Mouse (Mus musculus) thymus, postnatal 25 days (tissue): ENCODE measurements around the gene AA467197.

Source experiments
- DNase-seq: peaks from one replicate; pipeline ENCODE4 v3.0.0; 2022

Gene AA467197

GRCm38 (mm10) chr2:122636686-122637085 lies at the start of gene AA467197:
AA467197 (plus strand) TSS chr2:122636986.
- no peak for DNase-seq

- no peak for DNase-seq
Measured at GRCm38 (mm10) chr2:122587861-122588519, 48.8 kb upstream of the AA467197 start.

- no peak for DNase-seq
Measured at GRCm38 (mm10) chr2:122590351-122590750, 46.4 kb upstream of the AA467197 start.

GRCm38 (mm10) chr2:122591213-122591612 lies 45.6 kb upstream of the AA467197 start:
- no peak for DNase-seq

GRCm38 (mm10) chr2:122595461-122595860 lies 41.3 kb upstream of the AA467197 start:
- no peak for DNase-seq

- no peak for DNase-seq
Measured at GRCm38 (mm10) chr2:122599736-122600135, 37.0 kb upstream of the AA467197 start.

- DNase-seq = no peak
Measured at GRCm38 (mm10) chr2:122601354-122601753, 35.4 kb upstream of the AA467197 start.

GRCm38 (mm10) chr2:122605829-122606228 lies 31.0 kb upstream of the AA467197 start:
- DNase-seq = no peak

- DNase-seq = no peak
Measured at GRCm38 (mm10) chr2:122608820-122609219, 28.0 kb upstream of the AA467197 start.

- DNase-seq = peak; percentile 14
Measured at GRCm38 (mm10) chr2:122610746-122611653, 25.8 kb upstream of the AA467197 start, which contains the start of gene Gatm. Gatm (minus strand) TSS chr2:122611303.

- DNase-seq = no peak
Measured at GRCm38 (mm10) chr2:122611654-122611973, 25.2 kb upstream of the AA467197 start.

- DNase-seq = no peak
Measured at GRCm38 (mm10) chr2:122616237-122616636, 20.5 kb upstream of the AA467197 start.

GRCm38 (mm10) chr2:122617792-122618191 lies 19.0 kb upstream of the AA467197 start:
- DNase-seq = no peak

- no peak for DNase-seq
Measured at GRCm38 (mm10) chr2:122618719-122619118, 18.1 kb upstream of the AA467197 start.

GRCm38 (mm10) chr2:122621337-122622110 lies 15.3 kb upstream of the AA467197 start:
- DNase-seq = no peak

GRCm38 (mm10) chr2:122625930-122626329 lies 10.9 kb upstream of the AA467197 start:
- DNase-seq = no peak

- peak; percentile 64 for DNase-seq
Measured at GRCm38 (mm10) chr2:122628976-122629375, 7.8 kb upstream of the AA467197 start.

GRCm38 (mm10) chr2:122629871-122630270 lies 6.9 kb upstream of the AA467197 start:
- DNase-seq = no peak

- DNase-seq = peak; percentile 85
Measured at GRCm38 (mm10) chr2:122630465-122631225, 6.1 kb upstream of the AA467197 start.

- peak; percentile 35 for DNase-seq
Measured at GRCm38 (mm10) chr2:122631226-122631801, 5.5 kb upstream of the AA467197 start.

GRCm38 (mm10) chr2:122637526-122637997 lies 776 bp downstream of the AA467197 start:
- DNase-seq = peak; percentile 79

GRCm38 (mm10) chr2:122638029-122638428 lies 1.2 kb downstream of the AA467197 start:
- DNase-seq = no peak
